Mouse (Mus musculus) CH12.LX (cell line): Measurements from ENCODE around the gene Imp3. TPM values are rescaled to one million over a fixed set of nuclear protein-coding genes. Genes with fewer than 3 reads are reported as not detected.

Experiments used
- DNase-seq: peaks from one replicate; pipeline ENCODE4 v3.0.0-alpha.2; 2013; ENCODE audit errors: extremely low read depth
- H3K27ac ChIP-seq: 2 replicates; pipeline ENCODE4 v1.5.1; 2012; ENCODE audit warnings: low read depth, mild to moderate bottlenecking, control low read depth, moderate library complexity; ENCODE audit not compliant: insufficient read depth
- H3K27me3 ChIP-seq: replicated peaks from 2 replicates; pipeline ENCODE3; 2012; ENCODE audit warnings: inconsistent platforms
- H3K36me3 ChIP-seq, 2 experiments: replicated peaks in 1 of 2; 2 replicates each; pipeline versions ENCODE3 to v1.6.1; 2012; ENCODE audit warnings: inconsistent platforms in 1 of 2, low read length in 1 of 2, mild to moderate bottlenecking in 1 of 2, mixed read lengths in 1 of 2, moderate library complexity in 1 of 2; ENCODE audit not compliant: control insufficient read depth in 1 of 2, insufficient read depth in 1 of 2
- H3K4me1 ChIP-seq, 2 experiments: 2 replicates each; pipeline ENCODE4 v1.6.1; 2012; ENCODE audit warnings: inconsistent platforms in 1 of 2, moderate library complexity in 1 of 2; ENCODE audit not compliant: insufficient read depth in 2 of 2, control insufficient read depth in 1 of 2
- H3K4me2 ChIP-seq: 2 replicates; pipeline ENCODE4 v1.6.1; 2012; ENCODE audit warnings: low read depth, mild to moderate bottlenecking, control low read depth; ENCODE audit not compliant: poor library complexity, insufficient read depth, severe bottlenecking
- H3K4me3 ChIP-seq, 3 experiments: fragments of 150-350 bp in 1 of 3; sonication (generic) in 1 of 3; replicated peaks in 1 of 3; 2 replicates each; pipeline versions ENCODE3 to v1.5.1; 2011 to 2012; ENCODE audit warnings: low read depth in 2 of 3, low read length in 2 of 3, mild to moderate bottlenecking in 2 of 3, moderate library complexity in 2 of 3, control low read depth in 1 of 3, improper control_type of control experiment in 1 of 3, inconsistent platforms in 1 of 3, mixed read lengths in 1 of 3; ENCODE audit not compliant: poor library complexity in 1 of 3
- H3K79me2 ChIP-seq: replicated peaks from 2 replicates; pipeline ENCODE4 v1.6.1; 2012; ENCODE audit warnings: mild to moderate bottlenecking, moderate library complexity; ENCODE audit not compliant: control insufficient read depth, poor library complexity, insufficient read depth, severe bottlenecking; ENCODE audit errors: extremely low read depth
- H3K9ac ChIP-seq: 2 replicates; pipeline ENCODE4 v1.6.1; 2012; ENCODE audit warnings: low read depth, mild to moderate bottlenecking, control low read depth, moderate library complexity; ENCODE audit not compliant: insufficient read depth
- H3K9me3 ChIP-seq: replicated peaks from 2 replicates; pipeline ENCODE3; 2012; ENCODE audit warnings: low read length, inconsistent platforms, mixed read lengths
- CTCF ChIP-seq, 2 experiments: IDR thresholded peaks in 1 of 2; conservative IDR thresholded peaks in 1 of 2; 2 replicates each; pipeline ENCODE4 v1.5.1; 2011 to 2012; ENCODE audit warnings: low read depth in 2 of 2, low read length in 2 of 2, improper control_type of control experiment in 1 of 2, inconsistent platforms in 1 of 2, mild to moderate bottlenecking in 1 of 2, moderate library complexity in 1 of 2
- E2F4 ChIP-seq: IDR thresholded peaks from 2 replicates; pipeline ENCODE4 v1.6.1; 2011; ENCODE audit warnings: low read depth, low read length, improper control_type of control experiment; ENCODE audit not compliant: insufficient replicate concordance
- ETS1 ChIP-seq: conservative IDR thresholded peaks from 2 replicates; pipeline ENCODE4 v1.6.1; 2012; ENCODE audit warnings: low read depth, mild to moderate bottlenecking, inconsistent platforms, low read length, improper control_type of control experiment, moderate library complexity
- HCFC1 ChIP-seq: IDR thresholded peaks from 2 replicates; pipeline ENCODE4 v1.6.1; 2012; ENCODE audit warnings: low read depth, mild to moderate bottlenecking, inconsistent platforms, low read length, improper control_type of control experiment
- JUN ChIP-seq: IDR thresholded peaks from 2 replicates; pipeline ENCODE4 v1.6.1; 2011; ENCODE audit warnings: low read depth, mild to moderate bottlenecking, low read length, improper control_type of control experiment, moderate library complexity; ENCODE audit not compliant: insufficient read depth
- JUND ChIP-seq: conservative IDR thresholded peaks from 2 replicates; pipeline ENCODE4 v1.6.1; 2011; ENCODE audit warnings: low read depth, low read length, improper control_type of control experiment
- KAT2A ChIP-seq: IDR thresholded peaks from 2 replicates; pipeline ENCODE4 v1.6.1; 2012; ENCODE audit warnings: low read length, improper control_type of control experiment, inconsistent platforms; ENCODE audit not compliant: insufficient replicate concordance
- MAFK ChIP-seq: IDR thresholded peaks from 2 replicates; pipeline ENCODE4 v1.6.1; 2011; ENCODE audit warnings: low read length, improper control_type of control experiment; ENCODE audit not compliant: insufficient replicate concordance
- MAZ ChIP-seq: IDR thresholded peaks from 2 replicates; pipeline ENCODE4 v1.6.1; 2012; ENCODE audit warnings: low read depth, mild to moderate bottlenecking, inconsistent platforms, low read length, improper control_type of control experiment, moderate library complexity
- MEF2A ChIP-seq: IDR thresholded peaks from 2 replicates; pipeline ENCODE4 v1.6.1; 2014; ENCODE audit warnings: low read depth, mild to moderate bottlenecking, inconsistent platforms, low read length, improper control_type of control experiment, borderline replicate concordance
- MYC ChIP-seq: IDR thresholded peaks from 2 replicates; pipeline ENCODE4 v1.6.1; 2011; ENCODE audit warnings: low read depth, mild to moderate bottlenecking, improper control_type of control experiment, low read length
- NELFE ChIP-seq: IDR thresholded peaks from 2 replicates; pipeline ENCODE4 v1.6.1; 2011; ENCODE audit warnings: low read depth, low read length, improper control_type of control experiment
- RCOR1 ChIP-seq: conservative IDR thresholded peaks from 2 replicates; pipeline ENCODE4 v1.6.1; 2012; ENCODE audit warnings: low read depth, mild to moderate bottlenecking, inconsistent platforms, low read length, improper control_type of control experiment
- SIN3A ChIP-seq: IDR thresholded peaks from 2 replicates; pipeline ENCODE4 v1.6.1; 2012; ENCODE audit warnings: low read length, improper control_type of control experiment, inconsistent platforms
- TBP ChIP-seq: conservative IDR thresholded peaks from 2 replicates; pipeline ENCODE4 v1.6.1; 2011; ENCODE audit warnings: low read depth, low read length, improper control_type of control experiment
- TCF12 ChIP-seq: IDR thresholded peaks from 2 replicates; pipeline ENCODE4 v1.6.1; 2014; ENCODE audit warnings: low read depth, mild to moderate bottlenecking, inconsistent platforms, low read length, improper control_type of control experiment
- UBTF ChIP-seq: IDR thresholded peaks from 2 replicates; pipeline ENCODE4 v1.6.1; 2012; ENCODE audit warnings: low read depth, mild to moderate bottlenecking, inconsistent platforms, low read length, improper control_type of control experiment, moderate library complexity
- USF1 ChIP-seq: IDR thresholded peaks from 2 replicates; pipeline ENCODE4 v1.6.1; 2014; ENCODE audit warnings: low read depth, mild to moderate bottlenecking, inconsistent platforms, low read length, improper control_type of control experiment
- ZKSCAN1 ChIP-seq: IDR thresholded peaks from 2 replicates; pipeline ENCODE4 v1.6.1; 2012; ENCODE audit warnings: low read depth, inconsistent platforms, low read length, improper control_type of control experiment, borderline replicate concordance
- ZNF384 ChIP-seq: IDR thresholded peaks from 2 replicates; pipeline ENCODE4 v1.6.1; 2012; ENCODE audit warnings: low read depth, low read length, improper control_type of control experiment, inconsistent platforms
- dilution Hi-C: fragments of 300-500 bp; cut with MboI; formaldehyde crosslinking; loops from 2 replicates; pipeline ENCODE4 v1.14.3; 2020; ENCODE audit warnings: low sequenced_read_pairs; ENCODE audit not compliant: extremely low pct_unique_long_range_greater_than_20kb, extremely low pct_ligation_motif_present
- in situ Hi-C: fragments of 300-500 bp; cut with MboI; formaldehyde crosslinking; loops from 3 replicates; pipeline ENCODE4 v1.14.3; 2019; ENCODE audit warnings: low sequenced_read_pairs, low pct_ligation_motif_present, low pct_unique_long_range_greater_than_20kb, mixed read lengths
- polyA plus RNA-seq: library from polyadenylated mRNA; unstranded; fragments of >175 nt; gene quantifications from 2 replicates; pipeline ENCODE4 v1.2.1, GENCODE M21; 2012; ENCODE audit warnings: low read depth; ENCODE audit not compliant: insufficient read length
- total RNA-seq, 2 experiments: library from RNA; depleted of rRNA; stranded (reverse); fragments of 300-350 nt in 1 of 2; fragments of >200 nt in 1 of 2; gene quantifications; 2 replicates each; pipeline ENCODE4 v1.2.3; 2012 to 2014

The Imp3 gene
- total and polyA plus RNA-seq, 3 experiments: 134 to 197 (median 165) TPM

GRCm38 (mm10) chr9:56911017-56911416, 26.3 kb upstream of the Imp3 start:
- no peak for TF ChIP-seq SIN3A
- TF ChIP-seq, all 38 proteins: peak for 0
- dilution Hi-C loops: no loop called here

GRCm38 (mm10) chr9:56913991-56914390, 23.3 kb upstream of the Imp3 start:
- peaks cover 0 to 16% of the 10 kb centered on the region in 2 experiments; a peak in 2 of 4 replicates for H3K4me1 ChIP-seq
- no peak overlapping the region for H3K9ac ChIP-seq
- dilution Hi-C loops: no loop called here
- no peak overlapping the region for H3K4me2 ChIP-seq
- no peaks in the 10 kb centered on the region for H3K9me3 ChIP-seq
- DNase-seq: no peak
- H3K27me3 ChIP-seq: no peaks in the 10 kb centered on the region
- in situ Hi-C loops: no loop called here
- H3K27ac ChIP-seq: no peak overlapping the region
- H3K4me3 ChIP-seq: no peak overlapping the region
- H3K79me2 ChIP-seq: no peaks in the 10 kb centered on the region
- H3K36me3 ChIP-seq: peaks cover 10 to 28% of the 10 kb centered on the region in 2 experiments
- TF ChIP-seq TBP: no peak
- TF ChIP-seq USF1: no peak
- no peak for TF ChIP-seq RCOR1
- TF ChIP-seq, all 38 proteins: peak for 0

More at GRCm38 (mm10) chr9:56911017-56911416, 26.3 kb upstream of the Imp3 start:
- Histone ChIP-seq H3K27ac (no peak overlapping the region), H3K4me3 (no peak overlapping the region), H3K9ac (no peak overlapping the region), H3K9me3 (no peaks in the 10 kb centered on the region), H3K36me3 (peaks cover 2 to 8% of the 10 kb centered on the region in 2 experiments), H3K4me1 (peaks cover 9 to 38% of the 10 kb centered on the region in 2 experiments), H3K79me2 (no peaks in the 10 kb centered on the region), H3K27me3 (no peaks in the 10 kb centered on the region), H3K4me2 (no peak overlapping the region)
- in situ Hi-C loops: no loop called here
- DNase-seq: no peak

- Histone ChIP-seq H3K27ac (no peak overlapping the region), H3K9me3 (no peaks in the 10 kb centered on the region), H3K4me1 (peaks cover 0 to 11% of the 10 kb centered on the region in 2 experiments; a peak in 2 of 4 replicates), H3K9ac (no peak overlapping the region), H3K27me3 (no peaks in the 10 kb centered on the region), H3K4me2 (no peak overlapping the region), H3K79me2 (no peaks in the 10 kb centered on the region), H3K36me3 (peaks cover 10 to 32% of the 10 kb centered on the region in 2 experiments), H3K4me3 (no peak overlapping the region)
- in situ Hi-C loops (no loop called here), dilution Hi-C loops (no loop called here)
- no peak for TF ChIP-seq HCFC1
- TF ChIP-seq JUND: no peak
- no peak for TF ChIP-seq MEF2A
- no peak for TF ChIP-seq ETS1
- TF ChIP-seq JUN: no peak
- TF ChIP-seq MYC: no peak
- no peak for TF ChIP-seq NELFE
- TF ChIP-seq KAT2A: no peak
- no peak for TF ChIP-seq TCF12
- no peak for TF ChIP-seq ZKSCAN1
- no peak for TF ChIP-seq E2F4
- no peak for TF ChIP-seq TBP
- TF ChIP-seq MAZ: no peak
- no peak for TF ChIP-seq CTCF (conservative IDR thresholded peaks at IDR 0.05 in 1 of 2, IDR thresholded peaks at IDR 0.05 in 1 of 2; ENCODE audit: low read depth in 2 of 2, low read length in 2 of 2)
- no peak for TF ChIP-seq MAFK
- no peak for TF ChIP-seq UBTF
- no peak for TF ChIP-seq ZNF384
- DNase-seq: no peak
Observed at GRCm38 (mm10) chr9:56915116-56915515, 22.2 kb upstream of the Imp3 start.
